Mouse (Mus musculus) heart, postnatal 14 days (tissue): ENCODE measurements at regions not wholly inside any gene's neighbourhood (a gene's known extent, or its start where the extent isn't known, plus 50 kb on each side); places are given as distances from the start of the nearest gene placed in this dataset.

ENCODE experiments used
- DNase-seq, 2 experiments: peaks; one replicate each; pipeline ENCODE4 v3.0.0; 2021 to 2022
- intact Hi-C: fragments of 180-260 bp; cut with DNase I; formaldehyde crosslinking; loops from one replicate; pipeline ENCODE4 v1.15.1; 2025

- no peak for DNase-seq
- intact Hi-C loops = loop anchor here (5.0 kb wide), 1 partner anchor 1003 kb away; no protein-coding TSS in a partner anchor
These were observed 813.2 kb upstream of the Gm5150 start for GRCm38 (mm10) chr3:16819218-16820122.

DNA sequence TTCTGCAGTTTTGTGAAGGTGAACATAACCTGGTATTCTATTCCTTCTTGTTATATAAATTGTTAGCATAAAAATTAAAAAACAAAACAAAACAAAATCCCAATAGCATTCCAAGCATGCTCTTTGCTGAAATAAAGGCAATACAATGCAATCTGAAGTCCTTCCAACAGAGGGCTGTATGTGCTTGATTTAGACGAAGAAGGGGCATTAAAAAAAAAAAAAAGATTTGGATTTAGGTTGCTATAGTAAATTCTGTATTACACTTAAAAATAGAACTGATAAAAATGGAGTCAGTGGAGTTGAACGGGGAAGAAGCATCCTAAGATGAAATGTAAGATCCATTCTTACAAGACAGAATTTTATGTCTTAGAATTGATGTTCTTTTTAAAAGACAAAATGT, 810.6 kb upstream of the Gm5150 start:
- intact Hi-C loops = loop anchor here (5.0 kb wide), 1 partner anchor 1005 kb away; no protein-coding TSS in a partner anchor
- DNase-seq = no peak

DNA sequence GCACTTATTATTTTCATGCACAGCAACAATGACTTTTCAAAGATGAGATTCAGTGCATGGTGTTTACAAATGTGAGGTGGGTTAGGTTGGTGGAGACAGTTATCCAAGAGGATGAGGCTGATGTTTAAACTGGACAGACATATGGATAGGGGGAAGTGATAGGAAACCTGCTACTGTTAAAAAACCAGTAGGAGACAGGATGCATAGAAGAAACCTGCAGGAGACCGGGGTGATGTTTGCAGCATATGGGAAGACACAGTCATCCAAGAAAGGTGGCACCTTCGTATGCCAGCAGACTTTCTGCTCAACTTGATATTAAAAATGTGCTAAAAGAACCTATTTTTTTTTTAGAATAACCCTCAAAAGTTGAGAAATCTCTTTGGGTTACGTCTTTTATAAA, 809.9 kb upstream of the Gm5150 start:
- DNase-seq = no peak
- intact Hi-C loops = loop anchor here (5.0 kb wide), 1 partner anchor 1006 kb away; no protein-coding TSS in a partner anchor

GRCm38 (mm10) chr3:16810878-16811611, 804.8 kb upstream of the Gm5150 start:
- DNase-seq = no peak
- intact Hi-C loops = no loop called here

DNA sequence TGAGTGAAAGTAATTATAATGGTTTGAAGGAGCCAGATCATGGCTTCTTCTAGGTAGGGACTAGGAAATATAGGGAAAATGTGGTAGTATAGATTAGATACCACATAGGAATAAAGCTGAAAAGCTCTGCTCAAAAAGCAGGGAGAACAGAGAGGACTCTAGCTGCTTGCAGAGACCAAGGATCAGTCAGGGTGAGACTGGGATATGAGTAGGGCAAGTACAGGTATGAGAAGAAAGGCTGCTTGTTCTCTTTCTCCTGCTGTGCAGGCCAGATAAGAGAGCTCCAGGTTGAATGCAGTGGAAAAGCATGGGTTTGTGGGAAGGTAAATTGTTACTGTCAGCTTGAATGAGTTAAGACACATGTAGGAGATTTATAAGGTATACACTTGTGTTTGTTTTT, 797.4 kb upstream of the Gm5150 start:
- DNase-seq = no peak
- intact Hi-C loops = no loop called here
